Mouse (Mus musculus) megakaryocyte-erythroid progenitor cell, adult 5-6 weeks (primary cell): ENCODE data around the gene Tm7sf3. TPM values are rescaled to one million over a fixed set of nuclear protein-coding genes. Genes with fewer than 3 reads are reported as not detected.
"Not testable (repeated sequence)": the region's sequence is repeated elsewhere in the genome, so short reads cannot be mapped to it uniquely, and the experiment has no call there.

Experiments
- ATAC-seq: replicated peaks from 2 replicates; pipeline ENCODE4 v1.8.0; 2016; ENCODE audit warnings: mild to moderate bottlenecking, inconsistent platforms; ENCODE audit not compliant: severe bottlenecking, poor library complexity, low FRiP score, low TSS enrichment
- total RNA-seq, 2 experiments: library from RNA; stranded (forward) in 1 of 2; stranded (reverse) in 1 of 2; fragments of 200-1000, 215-1000 nt in 1 of 2; fragments of >200 nt in 1 of 2; fragmentation: Nextera tagmentation in 1 of 2; gene quantifications; 2 replicates each; pipeline ENCODE4 v1.2.3; 2014 to 2017

The Tm7sf3 gene
- total RNA-seq, 2 experiments from 2014 or later: 47.6 to 60.9 TPM

DNA sequence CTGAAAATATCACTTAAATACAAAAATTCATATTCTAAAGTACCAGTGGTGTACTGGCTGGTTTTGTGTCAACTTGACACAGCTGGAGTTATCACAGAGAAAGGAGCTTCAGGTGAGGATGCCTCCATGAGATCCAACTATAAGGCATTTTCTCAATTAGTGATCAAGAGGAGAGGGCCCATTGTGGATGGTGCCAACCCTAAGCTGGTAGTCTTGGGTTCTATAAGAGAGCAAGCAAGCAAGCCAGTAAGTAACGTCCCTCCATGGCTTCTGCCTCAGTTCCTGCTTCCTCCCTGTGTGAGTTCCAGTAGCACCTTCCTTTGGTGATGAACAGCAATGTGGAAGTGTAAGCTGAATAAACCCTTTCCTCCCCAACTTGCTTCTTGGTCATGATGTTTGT, 80.2 kb downstream of the Tm7sf3 start:
- ATAC-seq: not testable (repeated sequence)

Other genes starting within 250 kb of the Tm7sf3 start
- gene Itpr2, start 140.6 kb downstream of the Tm7sf3 start, total RNA-seq (2014; fragmentation: Nextera tagmentation): 10.1 and 14.2 TPM in 2 replicates
- 8.6 and 9.3 TPM in 2 replicates for gene Itpr2, start 140.6 kb downstream of the Tm7sf3 start, total RNA-seq (2017)
- 127 and 129 TPM in 2 replicates for gene Fgfr1op2, start 65.6 kb downstream of the Tm7sf3 start, total RNA-seq (2014; fragmentation: Nextera tagmentation)
- gene Fgfr1op2, start 65.6 kb downstream of the Tm7sf3 start, total RNA-seq (2017): 205 and 208 TPM in 2 replicates
- 119 and 125 TPM in 2 replicates for gene Ints13, start 65.0 kb downstream of the Tm7sf3 start, total RNA-seq (2014; fragmentation: Nextera tagmentation)
- gene Ints13, start 65.0 kb downstream of the Tm7sf3 start, total RNA-seq (2017): 173 and 221 TPM in 2 replicates
- 70.8 and 85.1 TPM in 2 replicates for gene Med21, start 277 bp downstream of the Tm7sf3 start, total RNA-seq (2014; fragmentation: Nextera tagmentation)
- 83.8 and 89.7 TPM in 2 replicates for gene Med21, start 277 bp downstream of the Tm7sf3 start, total RNA-seq (2017)
- gene Stk38l, start 82.2 kb upstream of the Tm7sf3 start, total RNA-seq (2014; fragmentation: Nextera tagmentation): 2.7 and 4.5 TPM in 2 replicates
- gene Stk38l, start 82.2 kb upstream of the Tm7sf3 start, total RNA-seq (2017): 3.4 and 6.6 TPM in 2 replicates
- gene Arntl2, start 153.2 kb upstream of the Tm7sf3 start, total RNA-seq (2014; fragmentation: Nextera tagmentation): not detected in 2 replicates
- gene Arntl2, start 153.2 kb upstream of the Tm7sf3 start, total RNA-seq (2017): not detected in 2 replicates
- not detected in 2 replicates for gene Smco2, start 207.3 kb upstream of the Tm7sf3 start, total RNA-seq (2014; fragmentation: Nextera tagmentation)
- gene Smco2, start 207.3 kb upstream of the Tm7sf3 start, total RNA-seq (2017): not detected in 2 replicates
- gene Ppfibp1, start 245.7 kb upstream of the Tm7sf3 start, total RNA-seq (2014; fragmentation: Nextera tagmentation): 1.2 and 6.5 TPM in 2 replicates
- gene Ppfibp1, start 245.7 kb upstream of the Tm7sf3 start, total RNA-seq (2017): 6.1 and 11.4 TPM in 2 replicates